Mouse (Mus musculus): Measurements from ENCODE around the gene Aen. TPM values are rescaled to one million over a fixed set of nuclear protein-coding genes. Genes with fewer than 3 reads are reported as not detected.

Aen gene
- 10 to 100 TPM; 22.7 to 27.1 TPM for total RNA-seq (2021)
- long read RNA-seq, experiment 1, full-length matches to known transcripts = 53 of 66 reads
- long read RNA-seq, experiment 1, partial matches to known transcripts = 10 of 66 reads
- long read RNA-seq, experiment 1, other reads (novel, unspliced or antisense) = 3 of 66 reads
- long read RNA-seq, experiment 2, full-length matches to known transcripts = 47 of 60 reads
- long read RNA-seq, experiment 2, partial matches to known transcripts = 11 of 60 reads
- long read RNA-seq, experiment 2, other reads (novel, unspliced or antisense) = 2 of 60 reads

DNA sequence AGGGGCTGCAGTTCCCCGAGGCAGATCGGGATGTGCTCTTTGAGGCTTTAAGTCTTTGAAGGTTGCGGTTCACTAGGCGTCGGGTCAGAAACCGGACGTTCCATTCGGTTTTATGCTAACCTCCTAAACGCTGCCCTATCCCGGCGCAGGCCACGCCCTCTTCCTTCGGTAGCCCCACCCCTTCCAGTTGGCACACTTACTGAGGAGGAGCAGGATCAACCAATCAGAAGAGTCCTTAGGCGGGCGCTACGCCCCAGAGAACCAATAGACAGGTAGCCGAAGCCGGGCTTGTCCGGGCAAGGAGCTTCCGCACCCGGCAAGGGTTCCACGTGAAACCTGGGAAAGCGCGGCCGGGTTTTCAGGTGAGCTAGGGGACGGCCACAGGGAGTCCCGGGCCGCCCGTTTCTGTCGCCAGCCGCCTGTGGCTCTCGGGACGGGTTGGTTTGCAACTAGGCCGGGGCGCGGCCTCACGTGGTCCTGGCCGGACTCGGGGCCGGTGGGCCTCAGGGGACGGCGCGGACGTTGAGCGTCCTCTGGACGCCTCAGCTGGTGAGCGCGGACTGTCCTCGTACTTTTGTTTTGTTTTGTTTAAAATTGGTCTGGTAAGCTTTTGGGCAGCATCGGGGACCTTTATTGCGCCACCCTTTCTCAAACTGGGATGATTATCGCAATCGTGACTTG is at the start of gene Aen:
Gene Aen (plus strand): TSS at position 202 of the 681 bp plus-strand sequence.
- DNase-seq = peak; percentile 98

GRCm38 (mm10) chr7:78846066-78846716 is 49.5 kb upstream of the Aen start:
- DNase-seq = no peak

- peak; percentile 90 for DNase-seq
Observed at GRCm38 (mm10) chr7:78846737-78847434, 48.8 kb upstream of the Aen start, which contains the start of gene Det1. Gene Det1 (minus strand): TSS chr7:78847263.

GRCm38 (mm10) chr7:78854051-78854450 is 41.6 kb upstream of the Aen start:
- DNase-seq = no peak

DNA sequence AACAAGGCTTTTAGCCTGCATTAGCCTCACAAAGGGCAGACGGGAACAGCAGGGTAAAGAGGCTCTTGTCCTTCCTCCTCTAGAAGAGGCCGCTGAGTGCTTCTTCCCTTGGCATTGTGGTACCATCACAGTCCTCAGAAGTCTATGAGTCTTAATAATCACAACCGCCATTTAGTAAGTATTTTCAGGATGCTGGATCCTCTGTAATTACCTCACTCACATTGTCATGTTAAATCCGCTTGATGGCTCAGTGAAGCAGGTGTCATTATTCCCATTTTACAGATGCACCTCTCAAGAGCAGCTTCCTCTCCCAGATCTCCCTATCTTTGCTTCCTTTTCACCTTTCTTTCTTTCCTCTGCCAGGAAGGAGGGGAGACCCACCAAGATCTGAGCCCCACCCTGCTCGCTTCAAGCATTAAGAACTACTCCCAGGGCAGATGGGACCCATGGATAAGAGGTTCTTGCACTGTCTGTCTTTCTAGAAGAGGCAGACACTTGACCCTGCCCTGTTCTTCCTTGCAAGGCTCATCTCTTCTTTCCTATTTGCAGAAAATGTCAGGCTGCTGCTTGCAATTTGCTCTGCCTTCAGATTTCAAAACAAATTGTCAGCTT is 40.5 kb upstream of the Aen start:
- DNase-seq = no peak

DNA sequence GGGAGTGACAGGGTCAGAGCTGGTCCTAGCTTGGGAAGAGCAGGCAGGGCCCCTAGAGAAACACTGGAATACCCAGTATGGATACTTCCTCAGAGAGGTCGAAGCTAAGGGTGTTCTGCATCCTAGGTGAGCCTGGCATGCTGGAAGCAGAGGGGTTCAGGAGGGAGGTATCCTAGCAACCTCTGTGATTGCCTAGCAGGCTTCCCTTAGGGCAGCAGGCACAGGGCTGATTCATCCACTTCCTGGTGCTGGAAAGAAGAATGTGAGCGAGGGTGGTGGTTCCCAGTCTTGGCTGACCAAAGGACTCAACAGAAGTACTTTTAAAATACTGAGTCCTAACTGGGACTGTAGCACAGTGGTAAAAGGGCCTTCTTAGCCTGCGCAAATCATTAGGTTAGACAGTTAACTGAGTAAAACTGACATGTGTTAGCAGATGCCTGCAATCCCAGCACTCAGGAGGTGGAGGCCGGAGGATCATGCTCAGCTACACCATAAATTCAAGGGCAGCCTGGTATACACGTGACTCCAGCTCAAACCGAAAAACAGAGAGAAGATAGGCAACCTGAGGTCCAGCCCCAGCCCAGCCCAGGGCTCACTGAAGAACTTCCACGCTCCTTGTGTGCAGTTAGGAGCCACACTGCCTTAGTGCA is 31.7 kb upstream of the Aen start:
- no peak for DNase-seq

DNA sequence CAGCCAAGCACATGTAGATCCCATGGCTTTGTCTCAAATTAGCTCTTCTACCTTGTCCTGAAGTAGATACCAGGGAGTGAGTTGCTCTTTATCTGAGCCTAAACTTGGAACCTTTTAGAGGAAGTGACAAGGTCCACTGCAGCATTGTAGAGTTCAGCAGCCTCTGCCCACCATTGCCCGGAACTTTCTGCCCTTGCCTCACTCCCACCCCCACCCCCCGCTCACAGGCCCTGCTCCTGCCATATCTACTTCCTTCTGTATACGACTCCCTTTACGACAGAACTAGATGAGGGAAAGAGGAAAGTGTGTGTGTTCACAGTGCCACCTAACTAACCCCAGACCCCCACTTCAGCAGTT is 31.2 kb upstream of the Aen start:
- DNase-seq = no peak

DNA sequence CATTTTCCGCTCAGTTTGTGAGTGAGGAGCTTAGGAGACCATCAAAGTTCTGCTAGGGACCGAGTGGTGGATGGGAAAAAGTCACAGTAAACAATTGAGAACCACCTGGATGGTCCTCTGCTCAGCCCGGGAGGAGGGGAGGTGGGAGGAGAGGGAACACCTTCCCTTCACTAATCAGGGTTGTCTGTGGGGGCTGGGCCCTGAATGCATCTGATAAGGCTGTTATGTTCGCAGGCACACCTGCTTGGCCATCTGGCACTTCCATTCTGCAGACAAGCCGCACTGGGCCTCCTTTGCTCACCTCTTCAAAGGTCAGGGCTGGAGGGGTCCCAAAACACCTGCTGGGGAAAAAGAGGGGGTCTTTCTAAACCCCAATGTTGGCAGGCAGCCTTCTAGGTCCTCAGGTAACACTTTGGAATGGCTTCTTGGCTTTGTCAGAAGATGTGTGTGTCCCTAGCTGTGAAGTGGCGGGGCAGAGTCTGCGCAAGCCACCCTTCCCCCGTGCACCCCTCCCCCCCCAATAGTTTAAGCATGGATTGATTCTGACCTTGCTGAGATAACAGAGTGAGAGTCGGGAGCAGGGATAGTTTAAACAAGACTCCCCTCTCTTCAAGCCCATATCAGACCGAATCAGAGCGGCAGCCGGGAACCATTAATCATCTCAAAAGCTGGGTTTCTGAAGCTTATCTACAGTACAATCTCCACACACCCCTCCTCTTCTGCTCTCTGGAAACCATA is 30.3 kb upstream of the Aen start:
- no peak for DNase-seq

- no peak for DNase-seq
Observed at GRCm38 (mm10) chr7:78868731-78869130, 26.9 kb upstream of the Aen start.

GRCm38 (mm10) chr7:78872366-78872765 is 23.3 kb upstream of the Aen start:
- DNase-seq = no peak

GRCm38 (mm10) chr7:78872831-78873230 is 22.8 kb upstream of the Aen start:
- no peak for DNase-seq

GRCm38 (mm10) chr7:78881607-78882468 is 13.8 kb upstream of the Aen start:
- DNase-seq = no peak

DNA sequence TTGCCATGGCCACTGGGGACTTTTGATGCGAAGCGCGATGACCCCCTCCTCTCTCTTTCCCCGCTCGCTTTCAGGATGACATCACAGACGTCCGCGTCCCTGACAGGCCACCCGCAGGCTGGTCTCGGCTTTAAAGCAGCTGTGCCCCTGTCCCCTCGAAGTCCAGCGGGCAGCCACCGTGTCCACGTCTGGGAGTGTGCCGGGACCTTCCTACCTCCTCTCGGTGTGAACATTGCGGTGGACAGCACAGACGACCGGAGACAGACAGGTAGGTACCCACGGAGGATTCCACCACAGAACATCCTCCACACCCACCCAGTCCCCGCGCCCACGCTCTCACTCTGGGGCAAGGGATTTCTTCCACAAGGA is 13.2 kb upstream of the Aen start:
- DNase-seq = no peak

- DNase-seq = no peak
Observed at GRCm38 (mm10) chr7:78883016-78883725, 12.5 kb upstream of the Aen start.

DNA sequence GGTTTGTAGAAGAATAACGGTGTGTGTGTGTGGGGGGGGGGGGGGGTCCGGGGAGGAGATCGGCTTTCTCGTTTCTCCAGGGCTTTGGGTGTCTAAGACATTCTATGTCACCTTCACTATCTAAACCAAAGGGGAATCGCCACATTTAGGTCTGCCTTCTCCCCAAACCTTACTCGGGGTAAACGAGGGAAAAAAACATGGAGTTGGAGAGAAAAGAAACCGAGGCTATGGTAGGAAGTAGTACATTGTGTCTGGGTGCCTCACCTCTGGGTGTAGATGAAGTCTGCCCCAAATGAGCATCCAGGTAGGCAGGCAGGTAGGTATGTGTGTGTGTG is 12.0 kb upstream of the Aen start:
- no peak for DNase-seq

- DNase-seq = no peak
Observed at GRCm38 (mm10) chr7:78884139-78884538, 11.5 kb upstream of the Aen start.

GRCm38 (mm10) chr7:78885404-78885803 is 10.2 kb upstream of the Aen start:
- DNase-seq = no peak

- no peak for DNase-seq
Observed at GRCm38 (mm10) chr7:78886496-78886895, 9.2 kb upstream of the Aen start.

GRCm38 (mm10) chr7:78887431-78887842 is 8.2 kb upstream of the Aen start:
- DNase-seq = no peak

GRCm38 (mm10) chr7:78890641-78891040 is 5.0 kb upstream of the Aen start:
- peak; percentile 94 for DNase-seq
